Mouse (Mus musculus) heart, embryonic 15.5 days (tissue): ENCODE results near the gene Mrps34. TPM values are rescaled to one million over a fixed set of nuclear protein-coding genes. Genes with fewer than 3 reads are reported as not detected.
A peak's percentile ranks its signal among the peaks of the same experiment; 100 is the strongest.
"Not testable (repeated sequence)": the region's sequence is repeated elsewhere in the genome, so short reads cannot be mapped to it uniquely, and the experiment has no call there.

Experiments
- ATAC-seq: fragments of 200-750 bp; cut with Nextera tagmentation; replicated peaks from 2 replicates; pipeline ENCODE4 v1.8.0; 2017; ENCODE audit warnings: low read depth, moderate TSS enrichment; ENCODE audit not compliant: insufficient number of reproducible peaks, insufficient read depth, low FRiP score
- H3K27ac ChIP-seq: fragments of 300-500 bp; sonication (generic); 2 replicates; pipeline ENCODE4 v1.5.1; 2015; ENCODE audit warnings: mild to moderate bottlenecking, inconsistent platforms
- H3K27me3 ChIP-seq: fragments of 300-500 bp; sonication (generic); 2 replicates; pipeline ENCODE4 v1.6.1; 2015; ENCODE audit warnings: inconsistent platforms
- H3K36me3 ChIP-seq: fragments of 300-500 bp; sonication (generic); 2 replicates; pipeline ENCODE4 v1.6.1; 2015; ENCODE audit warnings: mild to moderate bottlenecking, inconsistent platforms
- H3K4me1 ChIP-seq: fragments of 300-500 bp; sonication (generic); replicated peaks from 2 replicates; pipeline ENCODE4 v1.6.1; 2015; ENCODE audit warnings: inconsistent platforms
- H3K4me2 ChIP-seq: fragments of 300-500 bp; sonication (generic); 2 replicates; pipeline ENCODE4 v1.6.1; 2015; ENCODE audit warnings: inconsistent platforms, mild to moderate bottlenecking, moderate library complexity
- H3K4me3 ChIP-seq: fragments of 300-500 bp; sonication (generic); 2 replicates; pipeline ENCODE4 v1.5.1; 2015; ENCODE audit warnings: mild to moderate bottlenecking, inconsistent platforms
- H3K9ac ChIP-seq: fragments of 300-500 bp; sonication (generic); 2 replicates; pipeline ENCODE4 v1.6.1; 2015; ENCODE audit warnings: mild to moderate bottlenecking, inconsistent platforms
- H3K9me3 ChIP-seq: fragments of 300-500 bp; sonication (generic); replicated peaks from 2 replicates; pipeline ENCODE4 v1.6.1; 2016; ENCODE audit warnings: inconsistent platforms
- WGBS: fragments of 180-500 bp; shearing (Covaris S2); methylation state at CpG from one replicate; pipeline ENCODE4 v1.1.7; 2015; ENCODE audit warnings: mixed read lengths; 5-methylcytosine and 5-hydroxymethylcytosine counted together
- polyA plus RNA-seq: library from polyadenylated mRNA; unstranded; fragments of >200 nt; fragmentation: Nextera tagmentation; extraction: Ambion mirVana; gene quantifications from 2 replicates; pipeline ENCODE4 v1.2.1, GENCODE M21; 2015

Mrps34 gene
- polyA plus RNA-seq, 1 experiment from 2014 or later, result 74.7 TPM

DNA sequence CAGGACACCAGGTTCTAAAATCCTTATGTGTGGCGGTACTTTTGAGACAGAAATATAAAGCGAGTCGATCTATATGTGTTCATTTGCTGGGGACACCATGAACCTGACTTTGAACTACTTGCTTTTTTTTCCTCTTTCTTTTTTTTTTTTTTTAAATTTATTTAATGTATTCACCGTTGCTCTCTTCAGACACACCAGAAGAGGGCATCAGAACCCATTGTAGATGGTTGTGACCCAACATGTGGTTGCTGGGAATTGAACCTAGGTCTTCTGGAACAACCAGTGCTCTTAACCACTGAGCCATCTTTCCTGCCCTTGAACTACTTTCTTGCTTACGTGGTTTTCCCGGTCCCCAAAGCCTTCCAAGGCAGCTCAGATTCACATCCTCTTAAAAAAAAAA lies 42.4 kb downstream of the Mrps34 start:
- peak overlapping the region; percentile 99 for H3K4me3 ChIP-seq
- no peak for ATAC-seq
- no peaks in the 10 kb centered on the region for H3K9me3 ChIP-seq
- peaks cover 3% of the 10 kb centered on the region; the same call in 1 of the 2 replicates for H3K36me3 ChIP-seq
- WGBS, result 46% methylated on average over 6 of the region's 6 CpGs
- peaks cover 29% of the 10 kb centered on the region for H3K4me1 ChIP-seq
- peak overlapping the region; percentile 87 for H3K4me2 ChIP-seq
- H3K27me3 ChIP-seq, result no peaks in the 10 kb centered on the region
- peak overlapping the region; percentile 92 for H3K9ac ChIP-seq
- H3K27ac ChIP-seq, result peak overlapping the region; percentile 87

DNA sequence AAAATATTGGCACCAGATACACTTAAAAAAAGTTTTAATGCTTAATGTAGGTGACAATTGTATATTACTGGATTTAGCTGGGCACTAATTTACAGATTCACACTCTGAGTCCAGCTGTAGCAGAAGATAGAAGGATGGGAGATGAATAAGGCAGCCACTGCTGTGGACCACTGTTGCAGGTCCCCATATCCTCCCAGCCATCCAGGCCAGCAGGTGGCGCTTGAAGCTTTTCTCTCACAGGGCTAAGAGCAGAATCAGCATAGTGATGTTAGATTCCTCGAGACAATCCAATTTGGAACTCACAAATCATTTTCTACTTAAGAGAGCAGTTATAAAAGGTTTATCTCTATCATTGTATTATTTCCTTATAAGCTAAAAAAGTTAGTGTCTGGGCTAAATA lies 47.5 kb downstream of the Mrps34 start:
- H3K9ac ChIP-seq, ATAC-seq, H3K4me2 ChIP-seq, H3K4me3 ChIP-seq, H3K27ac ChIP-seq, H3K9me3 ChIP-seq, H3K27me3 ChIP-seq, H3K4me1 ChIP-seq: not testable (repeated sequence)
- peaks cover 31% of the 10 kb centered on the region for H3K36me3 ChIP-seq
- WGBS, result 14% methylated on average over 2 of the region's 2 CpGs

DNA sequence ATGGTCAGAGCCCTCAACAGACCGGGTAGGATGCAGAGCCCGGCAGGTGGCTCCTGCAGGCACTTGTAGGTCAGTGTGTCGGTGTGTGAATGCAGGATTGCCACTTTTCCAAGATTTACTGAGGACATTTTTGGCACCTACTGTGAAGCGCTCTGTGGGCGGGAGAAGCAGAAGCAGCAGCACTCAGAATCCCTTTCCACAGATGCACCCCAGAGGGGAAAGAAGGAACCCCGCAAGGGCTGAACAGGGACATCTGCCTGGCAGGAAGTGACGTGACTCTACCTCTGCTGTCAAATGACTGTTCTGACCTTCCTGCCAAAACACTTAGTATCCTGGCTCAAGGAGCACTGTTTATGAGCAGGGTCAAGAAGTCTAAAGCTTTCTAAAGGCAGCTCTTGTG lies 48.1 kb downstream of the Mrps34 start:
- Histone ChIP-seq H3K27me3 (no peaks in the 10 kb centered on the region), H3K36me3 (peaks cover 37% of the 10 kb centered on the region), H3K9me3 (no peaks in the 10 kb centered on the region), H3K27ac (no peak overlapping the region), H3K9ac (no peak overlapping the region), H3K4me2 (no peak overlapping the region), H3K4me3 (no peak overlapping the region), H3K4me1 (no peaks in the 10 kb centered on the region)
- ATAC-seq, result no peak
- WGBS, result 88% methylated on average over 7 of the region's 7 CpGs

DNA sequence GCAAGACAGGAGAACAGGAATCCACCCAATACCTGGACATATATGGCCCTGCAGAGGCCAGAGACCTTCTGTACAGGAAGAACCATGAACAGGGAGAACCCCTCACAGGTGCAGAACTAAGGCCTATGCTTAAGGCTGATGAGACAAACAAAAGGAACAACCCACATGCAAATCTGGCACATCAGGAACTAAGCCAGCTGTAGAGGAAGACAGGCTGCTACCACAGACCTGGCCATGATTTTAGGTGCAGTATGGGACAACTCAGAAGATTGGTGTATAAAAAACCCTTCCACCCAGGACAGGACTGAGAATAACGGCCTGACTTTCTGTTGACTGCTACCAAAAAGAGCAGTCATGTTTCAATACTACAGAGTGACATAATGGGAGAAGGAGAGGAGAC lies 48.7 kb downstream of the Mrps34 start:
- H3K9me3 ChIP-seq, H3K27ac ChIP-seq, H3K4me2 ChIP-seq, H3K4me3 ChIP-seq, H3K27me3 ChIP-seq, H3K4me1 ChIP-seq, H3K9ac ChIP-seq, ATAC-seq: not testable (repeated sequence)
- WGBS, result 75% methylated on average over 1 of the region's 1 CpGs
- H3K36me3 ChIP-seq, result peaks cover 41% of the 10 kb centered on the region

Other genes with a start within 250 kb of the Mrps34 start
- gene Slc9a3r2, start 244.8 kb upstream of the Mrps34 start, polyA plus RNA-seq, result 55.5 and 61.4 TPM in 2 replicates
- 0.26 TPM in 1 of 2 replicates, not detected in the other for gene Npw, start 236.7 kb upstream of the Mrps34 start, polyA plus RNA-seq
- 12.5 and 18.1 TPM in 2 replicates for gene Zfp598, start 225.4 kb upstream of the Mrps34 start, polyA plus RNA-seq
- gene Syngr3, start 205.2 kb upstream of the Mrps34 start, polyA plus RNA-seq, result 0.44 and 3.0 TPM in 2 replicates
- gene Gfer, start 199.0 kb upstream of the Mrps34 start, polyA plus RNA-seq, result 26.3 and 26.8 TPM in 2 replicates
- 0.94 and 1.3 TPM in 2 replicates for gene Noxo1, start 198.9 kb upstream of the Mrps34 start, polyA plus RNA-seq
- 34.4 and 50.9 TPM in 2 replicates for gene Tbl3, start 187.5 kb upstream of the Mrps34 start, polyA plus RNA-seq
- gene Rnf151, start 177.1 kb upstream of the Mrps34 start, polyA plus RNA-seq, result 0.13 TPM in 1 of 2 replicates, not detected in the other
- gene Rps2, start 177.0 kb upstream of the Mrps34 start, polyA plus RNA-seq, result 770 and 917 TPM in 2 replicates
- 410 and 528 TPM in 2 replicates for gene Ndufb10, start 170.6 kb upstream of the Mrps34 start, polyA plus RNA-seq
- gene Rpl3l, start 167.3 kb upstream of the Mrps34 start, polyA plus RNA-seq, result 1.4 and 1.6 TPM in 2 replicates
- gene Msrb1, start 158.5 kb upstream of the Mrps34 start, polyA plus RNA-seq, result 21.4 and 25.6 TPM in 2 replicates
- gene Hs3st6, start 142.1 kb upstream of the Mrps34 start, polyA plus RNA-seq, result 0.33 and 0.37 TPM in 2 replicates
- not detected in 2 replicates for gene Meiob, start 90.8 kb upstream of the Mrps34 start, polyA plus RNA-seq
- 56.7 TPM in 2 replicates for gene Hagh, start 55.0 kb upstream of the Mrps34 start, polyA plus RNA-seq
- 39.8 and 49.1 TPM in 2 replicates for gene Fahd1, start 44.8 kb upstream of the Mrps34 start, polyA plus RNA-seq
- gene Igfals, start 29.1 kb upstream of the Mrps34 start, polyA plus RNA-seq, result 0.19 and 0.23 TPM in 2 replicates
- gene Nubp2, start 8.8 kb upstream of the Mrps34 start, polyA plus RNA-seq, result 28.6 and 42.8 TPM in 2 replicates
- 22.7 and 30.6 TPM in 2 replicates for gene Spsb3, start 8.5 kb upstream of the Mrps34 start, polyA plus RNA-seq
- gene Eme2, start within 50 bp of the Mrps34 start, polyA plus RNA-seq, result 16.6 and 21.3 TPM in 2 replicates
- 32.2 and 36.5 TPM in 2 replicates for gene Nme3, start 1.4 kb downstream of the Mrps34 start, polyA plus RNA-seq
- gene Mapk8ip3, start 41.9 kb downstream of the Mrps34 start, polyA plus RNA-seq, result 23.2 and 28.2 TPM in 2 replicates
- 73.4 and 100 TPM in 2 replicates for gene Jpt2, start 65.6 kb downstream of the Mrps34 start, polyA plus RNA-seq
- gene Cramp1l, start 120.7 kb downstream of the Mrps34 start, polyA plus RNA-seq, result 4.1 and 6.3 TPM in 2 replicates
- gene Ift140, start 121.0 kb downstream of the Mrps34 start, polyA plus RNA-seq, result 8.9 and 13.3 TPM in 2 replicates
- gene Tmem204, start 188.5 kb downstream of the Mrps34 start, polyA plus RNA-seq, result 23.1 and 24.8 TPM in 2 replicates
- gene Telo2, start 220.9 kb downstream of the Mrps34 start, polyA plus RNA-seq, result 22.9 and 33.6 TPM in 2 replicates
- 0.16 and 0.30 TPM in 2 replicates for gene Ptx4, start 225.6 kb downstream of the Mrps34 start, polyA plus RNA-seq
- 14.8 and 18.3 TPM in 2 replicates for gene Clcn7, start 238.3 kb downstream of the Mrps34 start, polyA plus RNA-seq